Mouse (Mus musculus): ENCODE measurements around the gene Olfr672. TPM values are rescaled to one million over a fixed set of nuclear protein-coding genes. Genes with fewer than 3 reads are reported as not detected.
"Not testable (repeated sequence)": the region's sequence is repeated elsewhere in the genome, so short reads cannot be mapped to it uniquely, and the experiment has no call there.

Olfr672 gene
- polyA plus RNA-seq (2012; rRNA removed) (not detected in 2 replicates), polyA plus RNA-seq (2014; fragmentation: Nextera tagmentation; extraction: Ambion mirVana) (not detected in 2 replicates)

DNA sequence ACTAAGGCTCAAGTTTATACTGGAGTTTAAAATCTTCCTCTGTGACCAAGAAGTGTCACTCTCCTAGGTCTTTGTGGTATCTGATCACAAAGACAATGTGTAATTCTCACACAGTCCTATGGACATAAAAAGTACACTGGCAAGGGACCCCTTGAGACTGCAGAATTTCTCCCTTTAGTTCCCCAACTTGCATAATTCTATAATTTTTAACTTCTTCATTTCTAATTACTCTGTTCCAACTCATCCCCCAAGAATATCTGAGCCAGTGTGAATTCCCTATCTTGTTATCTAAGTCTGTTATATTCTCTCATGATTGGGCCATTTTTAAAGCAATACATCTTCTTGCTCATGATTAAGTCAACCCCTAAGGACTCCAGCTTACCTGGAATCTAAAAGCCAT lies at the start of gene Olfr672:
Gene Olfr672 (minus strand): TSS at position 101 of the 400 bp plus-strand sequence.
- ATAC-seq (ENCODE audit: insufficient read depth): no peak
- Histone ChIP-seq H3K4me1 (replicated peaks; ENCODE audit: control insufficient read depth in 2 of 2, insufficient read depth in 2 of 2, low read length in 1 of 2) (no peaks in the 10 kb centered on the region), H3K4me3 (ENCODE audit: insufficient read depth in 1 of 2, low read depth in 2 of 2, low read length in 2 of 2) (no peak within 1 kb of the TSS), H3K27me3 (ENCODE audit: control insufficient read depth, insufficient read depth, low read length) (no peaks in the 10 kb centered on the region), H3K36me3 (replicated peaks; ENCODE audit: control insufficient read depth, insufficient read depth, low read depth) (no peaks in the 10 kb centered on the region), H3K27ac (no peak within 1 kb of the TSS), H3K4me2 (ENCODE audit: low read depth) (no peak within 1 kb of the TSS), H3K9me3 (ENCODE audit: control insufficient read depth, low read length) (no peaks in the 10 kb centered on the region), H3K9ac (replicated peaks) (no peak within 1 kb of the TSS)
- no peak for DNase-seq (ENCODE audit: low read depth in 3 of 3, low spot score in 3 of 3)
- TF ChIP-seq EP300 (IDR thresholded peaks at IDR 0.05; ENCODE audit: low read depth): no peak
- TF ChIP-seq CTCF (IDR thresholded peaks at IDR 0.05; ENCODE audit: low read depth): no peak

DNA sequence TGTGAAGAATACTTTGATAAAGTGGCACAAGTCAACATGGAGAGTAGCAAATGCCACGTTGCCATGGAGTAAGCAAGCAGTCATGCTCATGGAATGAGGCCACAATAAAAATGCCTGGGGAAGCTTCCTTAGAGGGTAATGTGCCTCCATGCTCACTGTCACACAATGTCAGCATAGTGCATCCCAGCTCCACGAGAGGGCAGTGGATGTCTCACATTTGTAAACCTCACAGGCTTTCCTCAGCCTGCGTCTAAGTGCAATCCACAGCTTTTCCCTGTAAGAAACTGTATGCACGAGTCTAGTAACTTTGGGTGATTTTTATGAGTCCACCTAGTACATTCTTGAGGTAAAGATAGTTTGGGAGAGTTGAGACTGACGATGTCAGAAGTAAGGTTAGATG lies 32.0 kb upstream of the Olfr672 start:
- H3K36me3 ChIP-seq (replicated peaks; ENCODE audit: control insufficient read depth, insufficient read depth, low read depth); H3K27me3 ChIP-seq (ENCODE audit: control insufficient read depth, insufficient read depth, low read length); H3K9ac ChIP-seq (replicated peaks); H3K4me1 ChIP-seq (replicated peaks; ENCODE audit: control insufficient read depth in 2 of 2, insufficient read depth in 2 of 2, low read length in 1 of 2); H3K4me3 ChIP-seq (ENCODE audit: insufficient read depth in 1 of 2, low read depth in 2 of 2, low read length in 2 of 2); ATAC-seq (ENCODE audit: insufficient read depth); H3K4me2 ChIP-seq (ENCODE audit: low read depth); H3K9me3 ChIP-seq (ENCODE audit: control insufficient read depth, low read length); DNase-seq (ENCODE audit: low read depth in 3 of 3, low spot score in 3 of 3); H3K27ac ChIP-seq: not testable (repeated sequence)
- 35% methylated on average over 5 of the region's 5 CpGs for WGBS (ENCODE audit: insufficient replicate concordance)

DNA sequence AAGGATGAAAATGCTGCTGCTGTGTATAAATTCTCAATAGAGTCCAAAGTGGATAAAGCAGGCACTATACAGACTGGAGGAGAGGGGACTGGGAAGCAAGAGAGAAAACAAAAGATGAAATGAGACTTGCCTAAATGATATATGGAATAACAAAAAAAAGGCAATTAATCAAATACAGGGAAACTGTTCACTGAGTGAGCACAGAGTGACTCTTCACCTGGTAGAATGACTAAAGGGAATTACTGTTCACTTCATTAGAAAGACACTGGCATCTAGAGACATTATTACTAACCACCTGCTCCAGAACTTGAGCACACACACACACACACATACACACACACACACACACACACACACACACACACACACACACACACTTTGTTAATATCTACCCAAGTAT lies 30.6 kb upstream of the Olfr672 start, which contains the start of gene Olfr676:
Gene Olfr676 (plus strand): TSS at position 301 of the 400 bp plus-strand sequence.
- Histone ChIP-seq H3K9ac (replicated peaks) (no peak within 1 kb of the TSS), H3K4me1 (replicated peaks; ENCODE audit: control insufficient read depth in 2 of 2, insufficient read depth in 2 of 2, low read length in 1 of 2) (no peaks in the 10 kb centered on the region), H3K36me3 (replicated peaks; ENCODE audit: control insufficient read depth, insufficient read depth, low read depth) (no peaks in the 10 kb centered on the region), H3K27ac (no peak within 1 kb of the TSS), H3K4me2 (ENCODE audit: low read depth) (no peak within 1 kb of the TSS), H3K27me3 (ENCODE audit: control insufficient read depth, insufficient read depth, low read length) (no peaks in the 10 kb centered on the region), H3K4me3 (ENCODE audit: insufficient read depth in 1 of 2, low read depth in 2 of 2, low read length in 2 of 2) (no peak within 1 kb of the TSS), H3K9me3 (ENCODE audit: control insufficient read depth, low read length) (no peaks in the 10 kb centered on the region)
- ATAC-seq (ENCODE audit: insufficient read depth): no peak
- no peak for TF ChIP-seq CTCF (IDR thresholded peaks at IDR 0.05; ENCODE audit: low read depth)
- no peak for TF ChIP-seq EP300 (IDR thresholded peaks at IDR 0.05; ENCODE audit: low read depth)
- no peak for DNase-seq (ENCODE audit: low read depth in 3 of 3, low spot score in 3 of 3)

DNA sequence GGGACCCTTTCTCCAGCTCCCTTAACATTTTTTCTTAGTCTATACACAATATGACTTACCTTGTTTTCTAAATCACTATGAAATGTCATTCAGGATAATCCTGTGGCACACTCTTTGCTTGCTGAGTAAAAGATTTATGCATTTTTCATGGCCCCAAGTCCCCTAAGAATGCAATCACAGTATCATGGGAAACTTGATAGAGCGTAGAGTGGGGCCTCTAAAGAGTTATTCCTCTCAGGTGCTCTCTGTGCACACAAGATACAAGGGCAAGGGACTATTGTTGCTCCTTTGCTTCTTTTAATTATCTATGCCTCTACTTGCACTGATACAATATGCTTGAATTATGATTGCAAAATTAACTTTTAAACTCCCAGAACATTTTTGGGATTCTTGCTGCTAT lies 26.5 kb upstream of the Olfr672 start, which contains the start of gene Olfr675:
Gene Olfr675 (minus strand): TSS at position 101 of the 400 bp plus-strand sequence.
- Histone ChIP-seq H3K9ac (replicated peaks) (no peak within 1 kb of the TSS), H3K27me3 (ENCODE audit: control insufficient read depth, insufficient read depth, low read length) (no peaks in the 10 kb centered on the region), H3K36me3 (replicated peaks; ENCODE audit: control insufficient read depth, insufficient read depth, low read depth) (no peaks in the 10 kb centered on the region), H3K27ac (no peak within 1 kb of the TSS), H3K4me3 (ENCODE audit: insufficient read depth in 1 of 2, low read depth in 2 of 2, low read length in 2 of 2) (no peak within 1 kb of the TSS), H3K9me3 (ENCODE audit: control insufficient read depth, low read length) (no peaks in the 10 kb centered on the region), H3K4me1 (replicated peaks; ENCODE audit: control insufficient read depth in 2 of 2, insufficient read depth in 2 of 2, low read length in 1 of 2) (no peaks in the 10 kb centered on the region), H3K4me2 (ENCODE audit: low read depth) (no peak within 1 kb of the TSS)
- no peak for TF ChIP-seq EP300 (IDR thresholded peaks at IDR 0.05; ENCODE audit: low read depth)
- no peak for TF ChIP-seq CTCF (IDR thresholded peaks at IDR 0.05; ENCODE audit: low read depth)
- no peak for ATAC-seq (ENCODE audit: insufficient read depth)
- WGBS (ENCODE audit: insufficient replicate concordance): 32% methylated on average over 1 of the region's 1 CpGs
- DNase-seq (ENCODE audit: low read depth in 3 of 3, low spot score in 3 of 3): no peak

DNA sequence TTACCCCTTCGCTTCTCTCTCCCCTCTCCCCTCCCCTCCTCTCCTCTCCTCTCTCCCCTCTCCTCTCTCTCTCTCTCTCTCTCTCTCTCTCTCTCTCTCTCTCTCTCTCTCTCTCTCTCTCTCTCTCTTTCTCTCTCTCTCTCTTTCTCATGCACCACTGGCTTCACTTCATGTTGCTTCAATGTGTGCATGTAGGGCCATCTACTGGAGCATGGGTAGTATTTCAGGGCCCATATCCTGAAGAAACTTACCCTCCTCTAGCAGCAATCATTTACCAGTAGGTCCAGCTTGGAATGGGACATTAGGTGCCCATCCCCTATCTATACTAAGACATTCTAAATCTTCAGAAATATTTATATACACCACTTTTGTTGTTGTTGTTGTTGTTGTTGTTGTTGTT lies 20.7 kb upstream of the Olfr672 start:
- Histone ChIP-seq H3K9ac (replicated peaks) (no peak overlapping the region), H3K4me1 (replicated peaks; ENCODE audit: control insufficient read depth in 2 of 2, insufficient read depth in 2 of 2, low read length in 1 of 2) (no peaks in the 10 kb centered on the region), H3K27me3 (ENCODE audit: control insufficient read depth, insufficient read depth, low read length) (no peaks in the 10 kb centered on the region), H3K9me3 (ENCODE audit: control insufficient read depth, low read length) (no peaks in the 10 kb centered on the region), H3K4me2 (ENCODE audit: low read depth) (no peak overlapping the region), H3K27ac (no peak overlapping the region), H3K4me3 (ENCODE audit: insufficient read depth in 1 of 2, low read depth in 2 of 2, low read length in 2 of 2) (no peak overlapping the region), H3K36me3 (replicated peaks; ENCODE audit: control insufficient read depth, insufficient read depth, low read depth) (no peaks in the 10 kb centered on the region)
- TF ChIP-seq EP300 (IDR thresholded peaks at IDR 0.05; ENCODE audit: low read depth) (no peak), CTCF (IDR thresholded peaks at IDR 0.05; ENCODE audit: low read depth) (no peak)
- ATAC-seq (ENCODE audit: insufficient read depth): no peak
- DNase-seq (ENCODE audit: low read depth in 3 of 3, low spot score in 3 of 3): no peak
- WGBS (ENCODE audit: insufficient replicate concordance): 63% methylated on average over 1 of the region's 1 CpGs

Measured in liver, embryonic 14.5 days (tissue).